In the genomic region with DNA sequence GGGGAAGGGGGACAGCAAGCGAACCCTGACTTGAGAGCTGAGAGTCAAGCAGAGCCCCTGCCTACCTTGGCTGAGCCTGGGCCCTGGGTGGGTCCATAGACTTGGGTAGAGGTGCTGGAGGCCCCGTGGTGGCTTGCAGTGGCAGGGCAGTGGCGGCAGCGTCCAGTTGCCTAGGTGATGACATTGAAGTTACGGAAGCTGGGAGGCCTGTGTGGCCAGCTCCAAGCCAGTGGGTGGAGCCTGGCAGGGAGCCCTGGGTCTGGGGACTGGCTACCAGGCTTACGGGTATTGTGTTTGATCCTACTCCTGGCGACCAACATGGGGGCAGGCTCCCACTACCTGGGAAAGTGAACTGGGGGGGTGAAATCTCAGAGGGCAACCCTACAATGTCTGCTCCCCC, we compare ENCODE assay signal across 25 mouse cellular contexts. TPM values are rescaled to one million over a fixed set of nuclear protein-coding genes. Genes with fewer than 3 reads are reported as not detected.
DNase-seq lines count a peak whose midpoint lies in the region; ATAC-seq lines count a peak whose summit lies in the region.
"Had no signal": no experiment of that assay in that cellular context is flagged by ENCODE, and none has a peak within 500 bp of the region (broad histone marks: within the 10 kb centered on the region; RNA-seq: fewer than 3 reads in every experiment).

No protein-coding gene starts in this region.

- intact Hi-C loops in heart, postnatal 25 days (cut with DNase I) = no loop called here

- no peaks in the 10 kb centered on the region for H3K36me3 ChIP-seq in kidney, embryonic 14.5 days (ENCODE audit: control insufficient read depth, insufficient read depth, low read length)
- no peaks in the 10 kb centered on the region for H3K36me3 ChIP-seq in neural tube, embryonic 11.5 days (ENCODE audit: control insufficient read depth, insufficient read depth, low read length)
- no peaks in the 10 kb centered on the region for H3K36me3 ChIP-seq in neural tube, embryonic 15.5 days
- no peaks in the 10 kb centered on the region for H3K36me3 ChIP-seq in hindbrain, embryonic 11.5 days (ENCODE audit: control insufficient read depth, insufficient read depth, low read length)
- H3K36me3 ChIP-seq: embryonic facial prominence, embryonic 10.5 days; forebrain, embryonic 15.5 days; heart, embryonic 15.5 days; limb, embryonic 13.5 days; liver, embryonic 12.5 days; midbrain, embryonic 10.5 days; stomach, embryonic 15.5 days had no signal

- H3K9me3 ChIP-seq in kidney, embryonic 14.5 days (ENCODE audit: control insufficient read depth, low read length) = no peaks in the 10 kb centered on the region
- H3K9me3 ChIP-seq in neural tube, embryonic 11.5 days (ENCODE audit: control insufficient read depth, low read length) = no peaks in the 10 kb centered on the region
- H3K9me3 ChIP-seq in neural tube, embryonic 15.5 days (replicated peaks) = no peaks in the 10 kb centered on the region
- no peaks in the 10 kb centered on the region for H3K9me3 ChIP-seq in hindbrain, embryonic 11.5 days (ENCODE audit: control insufficient read depth, low read length)
- H3K9me3 ChIP-seq: embryonic facial prominence, embryonic 10.5 days; forebrain, embryonic 15.5 days; heart, embryonic 15.5 days; limb, embryonic 13.5 days; liver, embryonic 12.5 days; midbrain, embryonic 10.5 days; stomach, embryonic 15.5 days had no signal

- WGBS in kidney, embryonic 14.5 days = 55% methylated on average over 7 of the region's 7 CpGs
- WGBS in neural tube, embryonic 11.5 days = 55% methylated on average over 7 of the region's 7 CpGs
- WGBS in neural tube, embryonic 15.5 days = 50% methylated on average over 7 of the region's 7 CpGs
- WGBS in hindbrain, embryonic 11.5 days = 47% methylated on average over 7 of the region's 7 CpGs

- DNase-seq in kidney, postnatal 10 days = peak; percentile 34
- DNase-seq in neural tube, embryonic 11.5 days (ENCODE audit: low spot score) = peak; percentile 8
- DNase-seq in adrenal gland, postnatal 14 days = peak; percentile 49
- DNase-seq in heart, postnatal 25 days (ENCODE audit: low spot score) = no peak
- no peak for DNase-seq in hindbrain, embryonic 11.5 days (ENCODE audit: low spot score)
- DNase-seq: cerebellum, adult 9-10 months; layer of hippocampus, adult 9-11 months; right cerebral cortex, postnatal 25 days; spleen, adult 18-20 months; thymus, adult 18-20 months; thymus, postnatal 36 days had no signal

- no peak overlapping the region for H3K27ac ChIP-seq in kidney, embryonic 14.5 days (ENCODE audit: low read depth, low read length)
- no peak overlapping the region for H3K27ac ChIP-seq in neural tube, embryonic 11.5 days (ENCODE audit: low read depth, low read length)
- no peak overlapping the region for H3K27ac ChIP-seq in neural tube, embryonic 15.5 days (replicated peaks)
- H3K27ac ChIP-seq in hindbrain, embryonic 11.5 days (ENCODE audit: low read depth, low read length) = no peak overlapping the region
- H3K27ac ChIP-seq: embryonic facial prominence, embryonic 10.5 days; forebrain, embryonic 15.5 days; heart, embryonic 15.5 days; limb, embryonic 13.5 days; liver, embryonic 12.5 days; midbrain, embryonic 10.5 days; stomach, embryonic 15.5 days had no signal

- no peaks in the 10 kb centered on the region for H3K4me1 ChIP-seq in kidney, embryonic 14.5 days (ENCODE audit: control insufficient read depth, insufficient read depth, low read length)
- H3K4me1 ChIP-seq in neural tube, embryonic 11.5 days (ENCODE audit: control insufficient read depth, insufficient read depth, low read length) = no peaks in the 10 kb centered on the region
- no peaks in the 10 kb centered on the region for H3K4me1 ChIP-seq in neural tube, embryonic 15.5 days
- H3K4me1 ChIP-seq in hindbrain, embryonic 11.5 days (replicated peaks; ENCODE audit: control insufficient read depth, insufficient read depth, low read length) = no peaks in the 10 kb centered on the region
- H3K4me1 ChIP-seq: forebrain, embryonic 15.5 days; heart, embryonic 15.5 days; limb, embryonic 13.5 days had no signal

- no peaks in the 10 kb centered on the region for H3K27me3 ChIP-seq in kidney, embryonic 14.5 days (ENCODE audit: control insufficient read depth, insufficient read depth, low read length)
- no peaks in the 10 kb centered on the region for H3K27me3 ChIP-seq in neural tube, embryonic 11.5 days (ENCODE audit: control insufficient read depth, insufficient read depth, low read length)
- 0 out of 2 replicates have a peak, but pooled peaks cover 3% of the 10 kb centered on the region for H3K27me3 ChIP-seq in neural tube, embryonic 15.5 days (replicated peaks)
- no peaks in the 10 kb centered on the region for H3K27me3 ChIP-seq in hindbrain, embryonic 11.5 days (ENCODE audit: control insufficient read depth, insufficient read depth, low read length)
- H3K27me3 ChIP-seq: forebrain, embryonic 15.5 days; stomach, embryonic 15.5 days had no signal

- no peak for ATAC-seq in kidney, embryonic 14.5 days (ENCODE audit: low FRiP score, low TSS enrichment)
- ATAC-seq in neural tube, embryonic 11.5 days (ENCODE audit: insufficient read depth, low FRiP score, low TSS enrichment) = no peak
- no peak for ATAC-seq in neural tube, embryonic 15.5 days (ENCODE audit: low FRiP score)
- ATAC-seq in hindbrain, embryonic 11.5 days (ENCODE audit: low FRiP score) = no peak
- ATAC-seq: forebrain, embryonic 15.5 days; hindbrain, embryonic 16.5 days; intestine, postnatal 0 days; liver, embryonic 12.5 days had no signal

- H3K4me3 ChIP-seq in kidney, embryonic 14.5 days (ENCODE audit: low read length) = no peak overlapping the region
- H3K4me3 ChIP-seq in neural tube, embryonic 11.5 days (ENCODE audit: low read depth, low read length) = no peak overlapping the region
- H3K4me3 ChIP-seq in neural tube, embryonic 15.5 days (replicated peaks) = no peak overlapping the region
- H3K4me3 ChIP-seq in hindbrain, embryonic 11.5 days (ENCODE audit: low read depth, low read length) = no peak overlapping the region
- H3K4me3 ChIP-seq: embryonic facial prominence, embryonic 10.5 days; forebrain, embryonic 15.5 days; heart, embryonic 15.5 days; limb, embryonic 13.5 days; liver, embryonic 12.5 days; midbrain, embryonic 10.5 days; stomach, embryonic 15.5 days had no signal

- no peak overlapping the region for H3K9ac ChIP-seq in kidney, embryonic 14.5 days (ENCODE audit: low read depth, low read length)
- no peak overlapping the region for H3K9ac ChIP-seq in neural tube, embryonic 11.5 days (ENCODE audit: low read length)
- no peak overlapping the region for H3K9ac ChIP-seq in neural tube, embryonic 15.5 days (replicated peaks)
- no peak overlapping the region for H3K9ac ChIP-seq in hindbrain, embryonic 11.5 days (ENCODE audit: low read depth, low read length)
- H3K9ac ChIP-seq: forebrain, embryonic 15.5 days; heart, embryonic 15.5 days; limb, embryonic 13.5 days; liver, embryonic 12.5 days; stomach, embryonic 15.5 days had no signal

- H3K4me2 ChIP-seq in kidney, embryonic 14.5 days (replicated peaks; ENCODE audit: low read depth, low read length) = no peak overlapping the region
- H3K4me2 ChIP-seq in neural tube, embryonic 11.5 days (ENCODE audit: low read depth) = no peak overlapping the region
- H3K4me2 ChIP-seq in neural tube, embryonic 15.5 days = no peak overlapping the region
- no peak overlapping the region for H3K4me2 ChIP-seq in hindbrain, embryonic 11.5 days (replicated peaks; ENCODE audit: low read depth, low read length)
- H3K4me2 ChIP-seq: forebrain, embryonic 15.5 days; heart, embryonic 15.5 days; limb, embryonic 13.5 days; liver, embryonic 12.5 days; stomach, embryonic 15.5 days had no signal

RNA-seq across cellular contexts. Expression of a gene that starts 23.6 kb away (rescaled TPM):
- polyA plus RNA-seq in kidney, embryonic 14.5 days (2014; fragmentation: Nextera tagmentation; extraction: Ambion mirVana) = 0.23 and 0.80 TPM in 2 replicates
- 0.31 and 0.35 TPM in 2 replicates for polyA plus RNA-seq in neural tube, embryonic 11.5 days (2014; fragmentation: Nextera tagmentation; extraction: Ambion mirVana)
- 0.04 and 0.17 TPM in 2 replicates for polyA plus RNA-seq in neural tube, embryonic 15.5 days (2015; fragmentation: Nextera tagmentation; extraction: Ambion mirVana)
- total RNA-seq in adrenal gland, postnatal 14 days (2021) = not detected in 2 replicates
- not detected for total RNA-seq in heart, postnatal 25 days (2021)
- 1.6 and 2.2 TPM in 2 replicates for polyA plus RNA-seq in hindbrain, embryonic 11.5 days (2014; fragmentation: Nextera tagmentation; extraction: Ambion mirVana)
- total RNA-seq: gastrocnemius, adult 8-10 months; hematopoietic stem cell, adult 5-6 weeks; neutrophil, adult 5-6 weeks had no signal

RNA-seq across cellular contexts. Expression of a gene that starts 25.8 kb away (rescaled TPM):
- polyA plus RNA-seq in kidney, embryonic 14.5 days (2014; fragmentation: Nextera tagmentation; extraction: Ambion mirVana) = 37.7 and 41.7 TPM in 2 replicates
- polyA plus RNA-seq in neural tube, embryonic 11.5 days (2014; fragmentation: Nextera tagmentation; extraction: Ambion mirVana) = 43.8 and 45.5 TPM in 2 replicates
- 41.9 and 43.2 TPM in 2 replicates for polyA plus RNA-seq in neural tube, embryonic 15.5 days (2015; fragmentation: Nextera tagmentation; extraction: Ambion mirVana)
- total RNA-seq in adrenal gland, postnatal 14 days (2021) = 13.7 and 18.9 TPM in 2 replicates
- 10 to 100 TPM; 10.9 to 11.6 TPM for total RNA-seq in heart, postnatal 25 days (2021)
- polyA plus RNA-seq in hindbrain, embryonic 11.5 days (2014; fragmentation: Nextera tagmentation; extraction: Ambion mirVana) = 43.8 and 45.9 TPM in 2 replicates

RNA-seq across cellular contexts. Expression of a gene that starts 44.0 kb away (rescaled TPM):
- 98.2 and 124 TPM in 2 replicates for polyA plus RNA-seq in kidney, embryonic 14.5 days (2014; fragmentation: Nextera tagmentation; extraction: Ambion mirVana)
- 145 and 153 TPM in 2 replicates for polyA plus RNA-seq in neural tube, embryonic 11.5 days (2014; fragmentation: Nextera tagmentation; extraction: Ambion mirVana)
- 181 and 193 TPM in 2 replicates for polyA plus RNA-seq in neural tube, embryonic 15.5 days (2015; fragmentation: Nextera tagmentation; extraction: Ambion mirVana)
- total RNA-seq in adrenal gland, postnatal 14 days (2021) = 125 and 132 TPM in 2 replicates
- total RNA-seq in heart, postnatal 25 days (2021) = 100 to 1,000 TPM; 118 to 124 TPM
- polyA plus RNA-seq in hindbrain, embryonic 11.5 days (2014; fragmentation: Nextera tagmentation; extraction: Ambion mirVana) = 139 and 141 TPM in 2 replicates

RNA-seq across cellular contexts. Expression of a gene that starts 54.1 kb away (rescaled TPM):
- polyA plus RNA-seq in kidney, embryonic 14.5 days (2014; fragmentation: Nextera tagmentation; extraction: Ambion mirVana) = 7.0 and 12.7 TPM in 2 replicates
- polyA plus RNA-seq in neural tube, embryonic 11.5 days (2014; fragmentation: Nextera tagmentation; extraction: Ambion mirVana) = 22.1 and 22.7 TPM in 2 replicates
- polyA plus RNA-seq in neural tube, embryonic 15.5 days (2015; fragmentation: Nextera tagmentation; extraction: Ambion mirVana) = 10.7 and 11.7 TPM in 2 replicates
- 7.3 and 8.3 TPM in 2 replicates for total RNA-seq in adrenal gland, postnatal 14 days (2021)
- total RNA-seq in heart, postnatal 25 days (2021) = 1 to 10 TPM; 7.4 to 8.9 TPM
- polyA plus RNA-seq in hindbrain, embryonic 11.5 days (2014; fragmentation: Nextera tagmentation; extraction: Ambion mirVana) = 14.9 and 18.2 TPM in 2 replicates
- total RNA-seq: hematopoietic stem cell, adult 5-6 weeks; neutrophil, adult 5-6 weeks had no signal

Comparison
In these comparisons a context has a peak if more than half of its experiments do, and no peak if none do; other contexts are left out.
1. DNase-seq: peak in kidney, postnatal 10 days (single experiment), neural tube, embryonic 11.5 days (single experiment) and adrenal gland, postnatal 14 days (single experiment); none in heart, postnatal 25 days (single experiment) and hindbrain, embryonic 11.5 days (single experiment).